Mouse (Mus musculus): ENCODE results near the gene Slc8a2. TPM values are rescaled to one million over a fixed set of nuclear protein-coding genes. Genes with fewer than 3 reads are reported as not detected.

Slc8a2 gene
- total and polyA plus RNA-seq, 2 experiments from 2014 or later, result 0.05 to 0.57 TPM

DNA sequence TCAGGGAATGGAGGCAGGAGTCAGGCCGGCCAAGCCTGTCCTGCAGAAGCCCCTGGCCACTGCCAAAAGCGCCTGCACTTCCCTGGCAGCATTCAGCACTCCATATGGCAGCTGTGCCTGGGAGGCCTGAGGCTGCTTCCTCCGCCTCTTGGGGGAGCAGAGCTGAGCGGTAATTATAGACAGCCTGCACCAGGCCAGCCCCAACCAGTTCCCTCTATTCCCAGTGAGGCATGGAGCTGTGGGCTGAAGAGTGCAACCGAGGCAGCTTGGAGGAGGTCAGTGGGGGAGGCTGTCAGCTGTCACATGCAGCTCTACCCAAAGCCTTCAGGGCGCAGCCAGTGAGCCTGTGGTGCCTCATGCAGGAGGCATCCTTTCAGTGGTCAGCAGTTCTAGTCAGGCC is 25.9 kb upstream of the Slc8a2 start:
- Histone ChIP-seq H3K27me3 (ENCODE audit: control insufficient read depth, insufficient read depth, low read length) (no peaks in the 10 kb centered on the region), H3K9ac (replicated peaks; ENCODE audit: low read depth, low read length) (no peak overlapping the region), H3K9me3 (replicated peaks; ENCODE audit: control insufficient read depth, low read length) (no peaks in the 10 kb centered on the region), H3K4me2 (ENCODE audit: low read depth, low read length) (no peak overlapping the region), H3K27ac (ENCODE audit: low read depth) (0 out of 2 replicates have a peak overlapping the region, but pooled peaks have one; percentile 25), H3K4me3 (ENCODE audit: low read depth, low read length) (no peak overlapping the region), H3K4me1 (ENCODE audit: control insufficient read depth, insufficient read depth) (peaks cover 13% of the 10 kb centered on the region), H3K36me3 (replicated peaks; ENCODE audit: control insufficient read depth, insufficient read depth, low read length) (peaks cover 29% of the 10 kb centered on the region)
- 42% methylated on average over 6 of the region's 6 CpGs for WGBS
- peak; percentile 47; the same call in 1 of the 2 replicates for ATAC-seq (ENCODE audit: insufficient read depth, low read depth)
- DNase-seq (ENCODE audit: low spot score), result peak; percentile 13
- TF ChIP-seq CTCF (IDR thresholded peaks at IDR 0.05; ENCODE audit: low read depth) (no peak), EP300 (IDR thresholded peaks at IDR 0.05; ENCODE audit: low read depth) (no peak)

DNA sequence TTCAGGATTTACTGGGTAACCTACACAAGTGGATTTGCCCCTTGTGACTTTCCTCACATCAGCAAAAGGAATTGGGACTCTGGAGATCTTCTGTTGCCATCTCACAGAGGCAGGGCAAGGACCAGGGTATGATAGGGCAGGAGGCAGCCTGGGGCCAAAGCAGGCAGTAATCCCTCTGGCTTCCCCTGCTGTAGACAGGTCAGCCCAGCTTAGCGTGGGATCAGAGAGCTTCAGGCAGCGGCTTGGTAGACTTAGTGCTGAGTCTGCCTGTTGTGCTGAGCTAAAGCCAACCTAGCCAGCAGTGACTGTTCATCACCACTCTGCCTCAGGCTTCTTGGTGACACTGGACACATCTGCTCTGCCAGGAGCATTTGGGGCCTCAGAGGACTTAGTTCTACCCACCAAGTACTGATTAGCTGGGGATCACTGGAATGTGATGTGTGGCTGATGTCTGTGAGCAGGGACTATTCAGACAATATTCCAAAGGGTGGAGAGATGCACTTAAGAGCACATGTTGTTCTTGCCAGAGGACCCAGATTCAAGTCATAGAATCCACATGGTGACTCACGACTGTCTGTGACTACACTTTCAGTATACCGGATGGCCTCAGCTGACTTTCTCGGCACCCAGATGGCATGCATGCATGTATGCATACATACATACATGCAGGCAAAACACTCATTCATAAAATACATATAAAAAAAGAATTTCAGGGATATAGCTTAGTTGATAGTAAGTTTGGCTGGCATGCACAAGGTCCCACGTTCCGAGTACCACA is 24.8 kb upstream of the Slc8a2 start:
- Histone ChIP-seq H3K27ac (ENCODE audit: low read depth) (no peak overlapping the region), H3K9me3 (replicated peaks; ENCODE audit: control insufficient read depth, low read length) (no peaks in the 10 kb centered on the region), H3K36me3 (replicated peaks; ENCODE audit: control insufficient read depth, insufficient read depth, low read length) (peaks cover 39% of the 10 kb centered on the region), H3K4me3 (ENCODE audit: low read depth, low read length) (no peak overlapping the region), H3K9ac (replicated peaks; ENCODE audit: low read depth, low read length) (no peak overlapping the region), H3K27me3 (ENCODE audit: control insufficient read depth, insufficient read depth, low read length) (no peaks in the 10 kb centered on the region), H3K4me1 (ENCODE audit: control insufficient read depth, insufficient read depth) (peaks cover 4% of the 10 kb centered on the region), H3K4me2 (ENCODE audit: low read depth, low read length) (no peak overlapping the region)
- TF ChIP-seq EP300 (IDR thresholded peaks at IDR 0.05; ENCODE audit: low read depth) (no peak), CTCF (IDR thresholded peaks at IDR 0.05; ENCODE audit: low read depth) (no peak)
- ATAC-seq (ENCODE audit: insufficient read depth, low read depth) (no peak), DNase-seq (ENCODE audit: low spot score) (no peak)
- WGBS, result 87% methylated on average over 7 of the region's 7 CpGs

DNA sequence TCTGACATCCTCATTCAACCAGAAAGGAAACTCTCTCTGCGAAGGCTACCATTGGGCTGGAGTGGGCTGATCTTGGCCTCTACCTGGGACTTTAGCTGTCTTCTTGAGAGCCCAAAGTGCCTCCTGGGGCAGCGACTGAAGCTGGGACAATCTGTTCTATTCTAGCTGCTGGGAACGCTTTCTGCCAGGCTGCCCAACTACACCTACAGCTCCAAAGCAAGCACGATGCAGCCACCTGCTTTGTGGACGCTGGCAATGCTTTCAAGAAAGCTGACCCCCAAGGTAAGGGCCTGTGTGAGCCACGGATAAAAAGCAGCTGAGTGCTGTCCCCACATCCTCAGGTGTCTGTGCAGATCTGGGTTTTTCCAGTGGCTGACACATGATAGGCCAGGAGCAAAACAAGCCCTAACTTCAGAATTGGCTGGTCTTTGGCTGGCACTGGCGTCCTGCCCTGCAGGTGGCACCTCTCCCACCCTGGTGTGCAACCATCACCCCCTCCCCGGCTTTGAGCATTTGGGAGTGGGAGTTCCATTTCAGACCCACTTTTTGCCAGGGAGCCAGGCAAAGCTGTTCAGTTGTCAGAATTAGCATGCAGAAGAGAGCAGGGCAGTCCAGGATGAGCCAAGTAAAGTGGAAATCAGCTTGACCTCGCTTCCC is 20.6 kb upstream of the Slc8a2 start:
- TF ChIP-seq CTCF (IDR thresholded peaks at IDR 0.05; ENCODE audit: low read depth), result no peak
- no peak for TF ChIP-seq EP300 (IDR thresholded peaks at IDR 0.05; ENCODE audit: low read depth)
- Histone ChIP-seq H3K9me3 (replicated peaks; ENCODE audit: control insufficient read depth, low read length) (no peaks in the 10 kb centered on the region), H3K4me2 (ENCODE audit: low read depth, low read length) (no peak overlapping the region), H3K36me3 (replicated peaks; ENCODE audit: control insufficient read depth, insufficient read depth, low read length) (peaks cover 69% of the 10 kb centered on the region), H3K27ac (ENCODE audit: low read depth) (no peak overlapping the region), H3K9ac (replicated peaks; ENCODE audit: low read depth, low read length) (no peak overlapping the region), H3K27me3 (ENCODE audit: control insufficient read depth, insufficient read depth, low read length) (no peaks in the 10 kb centered on the region), H3K4me1 (ENCODE audit: control insufficient read depth, insufficient read depth) (no peaks in the 10 kb centered on the region), H3K4me3 (ENCODE audit: low read depth, low read length) (no peak overlapping the region)
- no peak for DNase-seq (ENCODE audit: low spot score)
- WGBS, result 86% methylated on average over 9 of the region's 9 CpGs
- no peak for ATAC-seq (ENCODE audit: insufficient read depth, low read depth)

DNA sequence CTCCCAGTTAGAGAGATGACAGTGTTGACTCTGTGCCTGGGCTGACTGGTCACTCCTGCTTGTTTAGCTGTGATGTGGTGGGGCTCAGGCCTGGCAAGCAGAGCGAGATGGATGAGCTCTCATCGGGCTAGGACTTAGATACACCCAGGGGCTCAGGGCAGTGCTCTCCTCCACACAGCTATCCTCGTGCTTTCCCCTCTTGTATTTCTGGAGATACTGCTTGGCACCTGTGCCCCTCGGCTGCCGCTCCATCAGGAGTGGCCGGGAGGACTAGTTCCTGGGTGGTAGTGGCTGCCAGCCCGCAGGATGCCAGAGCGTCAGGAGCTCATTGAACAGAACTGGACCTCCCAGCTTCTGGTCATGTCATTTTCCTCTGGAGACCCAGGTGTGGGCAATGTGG is 19.5 kb upstream of the Slc8a2 start:
- Histone ChIP-seq H3K27me3 (ENCODE audit: control insufficient read depth, insufficient read depth, low read length) (no peaks in the 10 kb centered on the region), H3K36me3 (replicated peaks; ENCODE audit: control insufficient read depth, insufficient read depth, low read length) (peaks cover 80% of the 10 kb centered on the region), H3K9me3 (replicated peaks; ENCODE audit: control insufficient read depth, low read length) (no peaks in the 10 kb centered on the region), H3K9ac (replicated peaks; ENCODE audit: low read depth, low read length) (no peak overlapping the region), H3K27ac (ENCODE audit: low read depth) (no peak overlapping the region), H3K4me1 (ENCODE audit: control insufficient read depth, insufficient read depth) (no peaks in the 10 kb centered on the region), H3K4me2 (ENCODE audit: low read depth, low read length) (no peak overlapping the region), H3K4me3 (ENCODE audit: low read depth, low read length) (no peak overlapping the region)
- TF ChIP-seq CTCF (IDR thresholded peaks at IDR 0.05; ENCODE audit: low read depth) (no peak), EP300 (IDR thresholded peaks at IDR 0.05; ENCODE audit: low read depth) (no peak)
- WGBS, result 91% methylated on average over 8 of the region's 8 CpGs
- ATAC-seq (ENCODE audit: insufficient read depth, low read depth), result no peak
- DNase-seq (ENCODE audit: low spot score), result no peak

DNA sequence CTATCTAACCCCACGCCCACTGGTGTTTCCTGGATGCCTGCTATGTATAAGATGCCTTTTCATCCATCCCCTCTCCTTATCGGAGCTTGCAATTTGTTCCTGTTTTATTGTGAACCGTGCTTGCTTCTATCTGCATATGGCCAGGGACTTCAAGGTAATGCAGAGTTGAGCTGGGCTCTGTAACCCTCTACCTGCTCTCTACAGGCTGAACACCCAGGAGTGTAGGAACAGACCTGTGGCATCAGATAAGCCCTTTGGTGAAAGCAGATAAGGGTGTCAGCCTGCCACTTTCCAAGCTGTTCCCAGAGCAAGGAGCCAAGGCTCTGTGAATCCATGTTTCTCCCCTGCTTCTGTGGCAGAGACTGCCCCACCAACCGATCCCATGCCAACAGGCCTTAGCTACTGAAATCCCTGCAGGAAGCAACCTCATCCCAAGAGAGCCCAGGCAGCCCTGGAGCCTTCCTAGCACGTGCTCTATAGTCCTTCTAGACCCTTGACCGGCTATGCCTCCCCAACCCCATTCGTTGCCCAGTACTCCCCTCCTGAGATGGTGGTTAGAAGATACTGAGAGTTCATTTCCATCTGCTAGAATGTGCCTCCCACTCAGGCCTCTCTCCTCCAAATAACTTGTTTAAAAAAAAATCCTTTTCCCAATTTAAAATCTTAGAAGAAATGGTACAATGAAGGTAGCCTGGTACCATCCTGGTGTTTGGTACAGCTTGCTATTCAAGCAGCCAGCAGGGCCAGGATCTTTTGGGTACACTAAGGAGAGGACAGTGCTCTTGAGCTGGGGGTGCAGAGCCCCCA is 18.1 kb upstream of the Slc8a2 start:
- 84% methylated on average over 7 of the region's 7 CpGs for WGBS
- Histone ChIP-seq H3K4me3 (ENCODE audit: low read depth, low read length) (no peak overlapping the region), H3K4me1 (ENCODE audit: control insufficient read depth, insufficient read depth) (no peaks in the 10 kb centered on the region), H3K27me3 (ENCODE audit: control insufficient read depth, insufficient read depth, low read length) (no peaks in the 10 kb centered on the region), H3K27ac (ENCODE audit: low read depth) (no peak overlapping the region), H3K4me2 (ENCODE audit: low read depth, low read length) (no peak overlapping the region), H3K9ac (replicated peaks; ENCODE audit: low read depth, low read length) (no peak overlapping the region), H3K36me3 (replicated peaks; ENCODE audit: control insufficient read depth, insufficient read depth, low read length) (peaks cover 94% of the 10 kb centered on the region), H3K9me3 (replicated peaks; ENCODE audit: control insufficient read depth, low read length) (no peaks in the 10 kb centered on the region)
- TF ChIP-seq EP300 (IDR thresholded peaks at IDR 0.05; ENCODE audit: low read depth) (no peak), CTCF (IDR thresholded peaks at IDR 0.05; ENCODE audit: low read depth) (no peak)
- DNase-seq (ENCODE audit: low spot score) (no peak), ATAC-seq (ENCODE audit: insufficient read depth, low read depth) (no peak)
